In the genomic region with DNA sequence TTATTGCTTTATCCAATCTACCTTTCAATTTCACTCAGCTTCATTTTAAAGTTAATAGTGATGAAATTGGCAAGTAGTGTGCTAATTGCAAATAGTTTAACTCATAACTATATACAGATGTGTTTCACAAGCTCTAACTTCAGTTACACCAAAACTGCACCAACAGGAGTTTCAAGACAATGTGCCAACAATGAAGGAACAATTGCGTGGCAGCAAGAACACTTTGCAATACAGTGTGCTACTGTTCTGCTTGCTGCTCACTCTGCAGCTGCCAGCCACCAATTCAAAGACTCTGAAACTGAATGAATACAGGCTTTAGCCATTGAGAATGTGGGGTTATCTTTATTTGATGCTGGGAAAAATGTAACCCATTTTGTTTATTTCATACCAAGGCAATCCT, we compare ENCODE assay signal across 31 mouse cellular contexts. TPM values are rescaled to one million over a fixed set of nuclear protein-coding genes. Genes with fewer than 3 reads are reported as not detected.
DNase-seq lines count a peak whose midpoint lies in the region; ATAC-seq and TF ChIP-seq lines count a peak whose summit lies in the region.
"Had no signal": no experiment of that assay in that cellular context is flagged by ENCODE, and none has a peak within 500 bp of the region (broad histone marks: within the 10 kb centered on the region; RNA-seq: fewer than 3 reads in every experiment).

No protein-coding gene starts in this region.

- no peak overlapping the region for H3K4me3 ChIP-seq in forebrain, embryonic 16.5 days (replicated peaks; ENCODE audit: low read length)
- no peak overlapping the region for H3K4me3 ChIP-seq in forebrain, embryonic 12.5 days (replicated peaks)
- no peak overlapping the region for H3K4me3 ChIP-seq in layer of hippocampus, adult 2 months
- H3K4me3 ChIP-seq: erythroblast, embryonic 14.5 days; heart, adult 2 months; heart, embryonic 12.5 days; kidney, embryonic 15.5 days; liver, embryonic 12.5 days; stomach, embryonic 15.5 days had no signal

- WGBS in forebrain, embryonic 16.5 days: 21% methylated on average over 1 of the region's 1 CpGs
- WGBS in forebrain, embryonic 12.5 days: 42% methylated on average over 1 of the region's 1 CpGs

- H3K9me3 ChIP-seq in forebrain, embryonic 16.5 days (ENCODE audit: control insufficient read depth, low read length): no peaks in the 10 kb centered on the region
- no peaks in the 10 kb centered on the region for H3K9me3 ChIP-seq in forebrain, embryonic 12.5 days
- H3K9me3 ChIP-seq: G1E; heart, embryonic 12.5 days; kidney, embryonic 15.5 days; liver, embryonic 12.5 days; stomach, embryonic 15.5 days had no signal

- DNase-seq in layer of hippocampus, adult 2 months (ENCODE audit: low spot score in 2 of 2): no peak
- DNase-seq in layer of hippocampus, postnatal 25 days (ENCODE audit: extremely low spot score in 1 of 2, low spot score in 1 of 2): no peak
- peak; percentile 46 for DNase-seq in retina, postnatal 1 day
- DNase-seq in retina, embryonic 14.5 days (ENCODE audit: low spot score): no peak
- DNase-seq in telencephalon, adult 2 months (ENCODE audit: low read depth, low spot score): peak; percentile 17
- DNase-seq in natural killer cell, adult 2 months (ENCODE audit: low spot score in 2 of 2): no peak
- DNase-seq: adrenal gland, postnatal 10 days; cerebellum, adult 18-20 months; cerebellum, postnatal 10 days; gastrocnemius, postnatal 36 days; heart, adult 2 months; heart, postnatal 4 days; kidney, adult 18-20 months; kidney, postnatal 25 days; left cerebral cortex, postnatal 4 days; liver, postnatal 0 days; lung, postnatal 36 days; right cerebral cortex, postnatal 14 days; thymus, postnatal 14 days had no signal

- no peak overlapping the region for H3K27ac ChIP-seq in forebrain, embryonic 16.5 days (ENCODE audit: low read length)
- no peak overlapping the region for H3K27ac ChIP-seq in forebrain, embryonic 12.5 days
- 0 out of 2 replicates have a peak overlapping the region, but pooled peaks have one; percentile 15 for H3K27ac ChIP-seq in layer of hippocampus, adult 2 months
- H3K27ac ChIP-seq: heart, adult 2 months; hindbrain, embryonic 14.5 days; kidney, embryonic 15.5 days; liver, embryonic 12.5 days; stomach, embryonic 15.5 days had no signal

- peaks cover 6% of the 10 kb centered on the region for H3K4me1 ChIP-seq in forebrain, embryonic 16.5 days (replicated peaks; ENCODE audit: control insufficient read depth, insufficient read depth, low read length)
- H3K4me1 ChIP-seq in forebrain, embryonic 12.5 days: peaks cover 8% of the 10 kb centered on the region; the same call in 1 of the 2 replicates
- H3K4me1 ChIP-seq: heart, embryonic 12.5 days; kidney, embryonic 15.5 days; liver, embryonic 12.5 days; stomach, embryonic 15.5 days had no signal

- peak; percentile 31; the same call in 1 of the 2 replicates for ATAC-seq in forebrain, embryonic 16.5 days
- ATAC-seq in forebrain, embryonic 12.5 days (ENCODE audit: low FRiP score): no peak
- ATAC-seq: inflammation-experienced regulatory T-cells, adult 6 months; liver, embryonic 12.5 days; liver, postnatal 0 days; Patski had no signal

- H3K27me3 ChIP-seq in forebrain, embryonic 16.5 days (replicated peaks; ENCODE audit: control insufficient read depth, insufficient read depth, low read length): no peaks in the 10 kb centered on the region
- H3K27me3 ChIP-seq in forebrain, embryonic 12.5 days: 0 out of 2 replicates have a peak, but pooled peaks cover 2% of the 10 kb centered on the region
- H3K27me3 ChIP-seq: heart, embryonic 12.5 days; kidney, embryonic 15.5 days; liver, embryonic 12.5 days; stomach, embryonic 15.5 days had no signal

- no peak overlapping the region for H3K9ac ChIP-seq in forebrain, embryonic 16.5 days (replicated peaks; ENCODE audit: low read depth, low read length)
- no peak overlapping the region for H3K9ac ChIP-seq in forebrain, embryonic 12.5 days
- H3K9ac ChIP-seq: heart, embryonic 12.5 days; hindbrain, embryonic 14.5 days; kidney, embryonic 15.5 days; liver, embryonic 12.5 days; liver, postnatal 0 days; stomach, embryonic 15.5 days had no signal

- no peak overlapping the region for H3K4me2 ChIP-seq in forebrain, embryonic 16.5 days (ENCODE audit: low read length)
- no peak overlapping the region for H3K4me2 ChIP-seq in forebrain, embryonic 12.5 days
- H3K4me2 ChIP-seq: heart, embryonic 12.5 days; hindbrain, embryonic 14.5 days; kidney, embryonic 15.5 days; liver, embryonic 12.5 days; midbrain, embryonic 11.5 days; stomach, embryonic 15.5 days had no signal

- TF ChIP-seq CTCF in layer of hippocampus, adult 2 months (conservative IDR thresholded peaks at IDR 0.05): no peak

- H3K36me3 ChIP-seq in forebrain, embryonic 16.5 days (ENCODE audit: control insufficient read depth, insufficient read depth): no peaks in the 10 kb centered on the region
- H3K36me3 ChIP-seq in forebrain, embryonic 12.5 days (replicated peaks): no peaks in the 10 kb centered on the region
- H3K36me3 ChIP-seq: G1E; heart, embryonic 12.5 days; kidney, embryonic 15.5 days; liver, embryonic 12.5 days; stomach, embryonic 15.5 days had no signal

RNA-seq across cellular contexts. Expression of a gene that starts 31.8 kb away (rescaled TPM):
- polyA plus RNA-seq in forebrain, embryonic 16.5 days (2015; fragmentation: Nextera tagmentation; extraction: Ambion mirVana): 5.4 and 7.5 TPM in 2 replicates
- polyA plus RNA-seq in forebrain, embryonic 12.5 days (2016; fragmentation: Nextera tagmentation; extraction: Ambion mirVana): 9.3 and 11.1 TPM in 2 replicates
- total RNA-seq in layer of hippocampus, adult 2 months (2021): 1 to 10 TPM; 6.8 to 7.7 TPM
- 10 to 100 TPM in 1 of 2 experiments, 1 to 10 TPM in 1; 5.5 to 11.2 TPM for total RNA-seq in layer of hippocampus, postnatal 25 days (2021)
- polyA plus RNA-seq: erythroblast, embryonic 14.5 days had no signal

Comparison
In these comparisons a context has a peak if more than half of its experiments do, and no peak if none do; other contexts are left out.
1. DNase-seq: peak in retina, postnatal 1 day (single experiment) and telencephalon, adult 2 months (single experiment); none in layer of hippocampus, adult 2 months (0 of 2), layer of hippocampus, postnatal 25 days (0 of 2), retina, embryonic 14.5 days (single experiment) and natural killer cell, adult 2 months (0 of 2).